Mouse (Mus musculus) 3T3-L1 (cell line): ENCODE measurements at regions not wholly inside any gene's neighbourhood (a gene's known extent, or its start where the extent isn't known, plus 50 kb on each side); places are given as distances from the start of the nearest gene placed in this dataset.

Source experiments
- DNase-seq: peaks from one replicate; pipeline ENCODE4 v3.0.0-alpha.2; 2015; ENCODE audit warnings: low read depth, low spot score

DNA sequence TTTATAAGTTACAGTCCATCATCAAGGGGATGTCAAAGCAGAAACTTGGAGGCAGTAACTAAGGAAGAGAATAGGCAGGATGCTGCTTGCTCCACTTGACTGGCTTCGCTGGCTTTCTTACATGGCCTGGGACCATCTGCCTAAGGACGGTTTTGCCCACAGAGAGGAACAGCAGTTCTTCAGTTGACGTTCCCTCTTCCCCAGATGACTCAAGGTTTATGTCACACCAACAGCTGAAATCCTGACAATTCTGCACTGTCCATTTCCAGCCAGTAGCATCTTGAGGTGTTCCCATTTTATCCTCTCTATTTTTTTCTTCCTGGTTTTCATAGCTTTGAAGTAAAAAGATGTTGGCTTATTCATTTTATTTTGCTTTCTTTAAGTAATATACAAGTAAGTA, 391.8 kb downstream of the Tshz3 start:
- no peak for DNase-seq

DNA sequence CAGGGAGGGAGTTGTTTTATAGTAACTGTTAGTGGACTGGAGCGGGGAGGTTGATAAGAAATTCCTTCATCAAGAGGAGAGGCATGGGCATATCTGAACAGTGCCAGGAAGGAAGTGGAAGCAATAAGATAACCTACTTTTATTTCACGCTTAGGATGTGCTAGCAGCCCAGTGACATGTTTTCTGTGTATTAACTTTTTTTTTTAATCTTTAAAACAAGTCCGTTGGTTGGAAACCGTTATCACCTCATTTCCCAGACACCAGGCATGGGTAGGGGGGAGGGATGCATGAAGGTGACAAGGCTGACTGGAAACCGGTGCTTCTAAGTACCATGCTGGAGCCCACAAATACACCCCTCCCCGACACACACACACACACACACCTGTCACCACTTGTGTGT, 394.7 kb downstream of the Tshz3 start:
- no peak for DNase-seq

DNA sequence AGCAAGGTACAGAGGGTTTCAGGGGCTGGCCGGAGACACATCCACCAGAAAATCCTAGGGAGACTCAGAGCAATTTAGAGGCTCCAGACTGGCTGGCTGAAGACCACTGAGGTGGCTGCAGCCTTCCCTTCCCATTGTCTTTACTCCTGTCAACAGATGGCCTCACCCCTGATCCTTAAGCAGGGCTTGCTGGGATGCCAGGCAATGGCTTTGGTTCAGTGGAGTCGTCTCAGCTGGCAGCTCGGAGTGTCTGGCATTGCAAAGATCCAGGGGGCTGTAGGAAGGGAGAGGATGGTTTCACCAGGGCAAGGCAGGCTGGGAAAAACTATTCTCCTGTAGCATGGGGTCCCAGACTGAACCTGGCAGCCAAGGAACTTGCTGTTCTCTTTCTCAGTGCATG, 395.8 kb downstream of the Tshz3 start:
- DNase-seq = no peak

DNA sequence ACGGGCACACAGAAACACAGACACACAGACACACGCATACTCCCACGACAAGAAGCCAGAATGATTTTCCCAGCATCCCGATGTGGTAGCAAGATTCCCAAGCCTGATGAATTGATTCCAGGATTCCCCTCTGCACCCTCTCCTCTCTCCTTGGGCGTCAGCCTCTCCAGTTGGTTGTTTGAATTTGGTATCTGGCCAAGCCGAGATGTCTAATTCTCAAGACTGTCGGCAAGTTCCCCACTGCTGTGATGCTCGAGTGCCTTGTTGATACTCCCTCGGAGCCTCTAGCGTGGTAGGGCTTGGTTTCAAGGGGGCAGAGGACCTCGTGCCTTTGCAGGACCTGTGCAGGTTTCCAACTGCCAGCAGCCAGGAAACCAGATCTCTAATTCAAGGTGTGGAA, 397.9 kb downstream of the Tshz3 start:
- DNase-seq = no peak

DNA sequence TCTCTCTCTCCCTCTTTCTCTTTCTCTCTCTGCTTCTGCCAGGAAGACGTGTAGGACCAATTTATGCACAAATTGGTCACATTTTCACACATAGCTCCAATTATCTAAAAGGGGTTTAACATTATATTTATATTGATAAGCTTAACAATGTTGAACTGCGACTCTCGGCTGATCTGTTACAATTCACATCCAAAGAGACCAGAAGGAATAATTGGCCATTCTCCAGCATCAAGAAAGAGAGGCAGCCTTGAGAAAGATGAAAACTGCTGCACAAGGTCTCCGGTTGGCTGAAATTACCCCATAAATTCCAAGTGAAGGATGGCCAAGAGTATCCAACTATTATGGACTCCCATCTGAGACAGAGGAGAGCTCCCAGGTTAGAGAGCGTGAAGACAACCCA, 398.4 kb downstream of the Tshz3 start:
- DNase-seq = no peak

DNA sequence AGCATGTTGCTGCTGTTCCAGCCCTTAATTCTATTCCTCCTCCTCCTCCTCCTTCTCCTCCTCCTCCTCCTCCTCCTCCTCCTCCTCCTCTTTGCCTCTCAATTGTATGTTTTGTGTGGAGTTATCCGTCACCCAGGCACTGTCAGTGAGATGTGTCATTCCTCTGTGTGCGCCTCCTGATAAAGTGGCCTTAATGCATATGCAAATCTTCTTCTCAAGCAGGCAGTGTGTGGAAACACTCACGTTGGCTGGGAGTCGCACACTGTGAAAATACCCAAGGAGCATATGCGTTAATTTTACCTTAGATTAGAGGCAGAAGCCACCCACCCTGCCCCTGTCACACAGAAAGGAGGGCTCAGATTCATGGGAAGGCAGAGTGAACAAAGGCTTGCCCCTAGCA, 401.0 kb downstream of the Tshz3 start:
- no peak for DNase-seq

DNA sequence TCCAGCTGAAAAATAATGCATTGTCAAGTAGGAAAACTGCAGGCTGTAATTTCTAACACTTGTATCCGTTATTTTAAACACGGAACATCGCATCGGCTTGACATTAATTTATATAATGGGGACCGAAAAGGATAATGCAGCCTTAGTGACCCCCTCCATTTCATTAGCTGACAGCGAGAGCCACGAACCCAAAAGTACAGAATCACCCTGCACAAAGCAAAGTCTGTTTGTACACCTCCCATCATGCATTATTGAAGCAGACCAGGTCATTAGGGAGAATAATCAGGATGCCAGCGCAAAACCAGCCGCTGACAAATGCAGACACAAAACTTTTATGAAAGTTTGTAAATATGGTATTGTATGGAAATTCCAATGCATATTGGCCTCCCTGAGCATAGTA, 406.8 kb downstream of the Tshz3 start:
- no peak for DNase-seq

DNA sequence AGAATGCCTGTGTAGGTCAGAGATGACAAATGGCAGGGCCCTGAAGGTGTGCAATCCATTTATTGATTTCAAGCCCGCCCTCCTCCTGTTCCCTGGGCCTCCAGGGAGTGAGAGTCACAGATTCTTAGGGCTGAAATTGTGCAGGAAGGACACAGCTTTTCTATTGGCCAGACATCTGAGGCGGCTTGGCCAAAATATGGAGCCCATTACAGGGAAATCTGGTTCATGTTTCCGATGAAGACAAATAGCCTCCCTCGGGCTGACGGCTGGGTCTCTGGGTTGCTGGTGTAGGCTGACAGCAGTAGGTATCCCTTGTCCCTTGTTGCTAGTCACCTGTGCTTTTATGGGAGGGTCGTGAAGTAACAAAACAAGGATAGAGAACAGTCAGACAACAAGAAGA, 413.2 kb downstream of the Tshz3 start:
- DNase-seq = no peak

DNA sequence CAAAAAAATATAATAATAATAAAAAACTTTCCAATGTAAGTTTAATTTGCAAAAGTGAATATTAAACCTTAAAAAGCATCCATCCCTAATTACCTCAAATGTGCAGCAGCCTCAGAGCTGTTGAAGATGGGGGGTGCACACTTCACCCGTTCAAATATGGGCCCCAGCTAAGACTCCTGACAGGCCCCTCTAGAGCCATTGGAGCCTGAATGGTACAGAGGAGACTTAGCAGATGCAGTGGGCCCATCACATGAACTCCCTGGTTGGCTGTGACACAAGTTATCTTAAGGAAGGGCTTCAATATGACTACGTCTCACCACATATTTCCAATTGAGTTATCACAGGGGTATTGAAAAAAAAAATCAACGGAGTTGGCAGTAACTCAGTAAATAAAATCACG, 422.9 kb downstream of the Tshz3 start:
- DNase-seq = no peak

DNA sequence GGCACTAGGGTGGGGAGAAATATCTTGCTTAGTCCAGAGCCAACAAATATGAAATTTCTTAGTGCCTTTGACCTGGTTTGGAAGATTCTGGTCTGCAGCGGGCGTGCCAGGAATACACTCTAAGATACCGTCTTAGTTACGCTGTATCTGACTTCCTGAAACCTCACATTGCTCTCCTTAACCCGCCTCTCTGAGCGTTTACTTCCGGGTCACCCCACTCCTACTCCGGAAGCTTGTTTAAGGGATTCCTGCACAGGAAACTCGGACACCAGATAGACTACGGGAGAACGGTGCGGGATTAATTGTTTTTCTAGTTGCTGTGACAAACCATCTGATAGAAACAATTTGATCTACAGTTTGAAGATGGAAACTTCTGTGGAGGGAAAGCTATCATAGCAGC, 442.3 kb downstream of the Tshz3 start:
- no peak for DNase-seq

DNA sequence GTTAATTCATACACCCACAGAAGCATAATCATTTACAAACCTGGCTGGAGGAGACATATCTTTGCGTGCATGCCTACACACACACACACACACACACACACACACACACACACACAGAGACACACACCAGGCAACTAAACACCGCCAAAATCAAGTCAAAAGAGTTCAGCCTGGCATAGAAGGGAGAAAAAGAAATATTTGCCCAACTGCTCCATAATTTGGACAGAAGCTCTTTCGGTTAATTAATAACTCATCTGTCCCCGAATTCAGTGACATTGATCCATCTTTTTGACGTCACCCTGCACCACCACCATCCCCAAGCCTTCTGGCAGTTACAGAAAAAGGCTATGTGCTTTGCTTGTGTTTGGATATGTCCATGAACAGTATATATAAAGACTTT, 444.9 kb downstream of the Tshz3 start:
- no peak for DNase-seq

DNA sequence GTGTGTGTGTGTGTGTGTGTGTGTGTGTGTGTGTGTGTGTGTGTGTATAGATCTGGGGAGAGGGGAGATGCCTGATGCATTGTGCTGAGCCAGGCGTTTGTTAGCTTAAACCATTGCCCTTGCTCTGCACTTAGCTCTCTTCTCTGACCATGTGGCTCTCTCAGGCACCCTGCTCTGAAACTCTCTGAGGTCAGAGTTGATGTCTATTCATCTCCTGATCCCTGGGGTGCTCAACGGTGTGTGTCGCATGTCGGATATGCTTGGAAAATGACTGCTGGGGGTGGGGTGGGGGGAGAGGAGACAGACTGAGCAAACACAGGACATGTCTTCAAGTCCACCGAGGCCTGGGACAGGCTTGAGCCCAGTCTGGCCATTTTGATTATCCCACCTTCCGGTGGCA, 446.4 kb downstream of the Tshz3 start:
- no peak for DNase-seq

DNA sequence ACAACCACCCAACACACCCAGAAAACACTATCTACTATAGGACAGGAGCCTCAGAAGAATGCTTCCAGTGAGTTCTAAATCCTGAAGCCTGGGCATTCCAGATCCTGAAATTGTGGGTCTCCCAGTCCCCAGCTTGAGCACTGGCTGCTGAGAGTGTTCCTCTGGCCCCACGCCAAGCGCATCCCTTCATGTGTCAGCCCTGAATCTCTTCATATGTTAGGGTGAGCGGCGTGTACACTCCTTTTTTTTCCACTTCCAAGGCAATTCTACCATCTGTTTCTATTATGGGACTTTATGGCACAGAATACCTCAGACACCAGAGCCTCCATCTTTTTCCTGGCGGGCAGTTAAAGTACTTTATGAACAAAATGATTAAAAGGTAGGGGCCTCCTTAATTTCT, 451.8 kb downstream of the Tshz3 start:
- no peak for DNase-seq

DNA sequence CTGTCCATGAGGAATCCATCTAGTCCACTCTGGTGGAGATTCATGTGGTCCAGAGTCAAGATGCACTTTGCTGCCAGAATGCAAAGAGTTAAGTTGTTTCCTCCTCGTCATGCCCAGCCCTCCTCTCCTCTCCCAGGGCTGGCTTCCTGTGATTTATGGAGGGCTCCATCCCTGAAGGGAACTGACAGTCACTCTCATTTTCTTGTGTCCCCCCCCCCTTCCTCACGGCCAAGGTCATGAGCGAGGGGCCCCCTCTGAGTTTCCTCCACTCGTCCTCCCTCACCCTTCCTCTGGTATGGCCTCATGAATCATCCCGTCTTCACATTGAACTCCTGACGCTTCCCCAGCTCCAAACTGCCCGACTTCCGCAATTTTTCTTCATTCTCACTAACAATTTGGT, 461.9 kb downstream of the Tshz3 start:
- no peak for DNase-seq

DNA sequence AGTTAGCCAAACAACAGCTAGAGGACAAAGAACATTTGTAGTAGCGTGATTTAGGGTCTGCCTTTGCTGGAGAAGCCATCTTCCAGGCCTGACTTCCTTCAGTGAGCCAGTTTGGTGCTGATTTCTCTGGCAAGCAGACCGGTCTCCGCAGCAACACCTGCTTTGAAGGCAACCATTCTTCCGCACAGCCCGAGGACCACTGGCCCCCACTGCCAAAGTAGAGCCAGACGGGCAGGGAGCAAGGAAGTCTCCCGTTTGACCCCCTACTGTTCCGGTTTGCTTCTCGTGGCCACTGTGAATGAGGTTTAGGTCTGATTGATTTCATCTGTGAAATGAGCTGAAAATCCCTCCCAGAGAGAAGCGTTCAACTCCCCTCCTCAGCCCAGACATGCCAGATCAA, 471.0 kb downstream of the Tshz3 start:
- DNase-seq = no peak

DNA sequence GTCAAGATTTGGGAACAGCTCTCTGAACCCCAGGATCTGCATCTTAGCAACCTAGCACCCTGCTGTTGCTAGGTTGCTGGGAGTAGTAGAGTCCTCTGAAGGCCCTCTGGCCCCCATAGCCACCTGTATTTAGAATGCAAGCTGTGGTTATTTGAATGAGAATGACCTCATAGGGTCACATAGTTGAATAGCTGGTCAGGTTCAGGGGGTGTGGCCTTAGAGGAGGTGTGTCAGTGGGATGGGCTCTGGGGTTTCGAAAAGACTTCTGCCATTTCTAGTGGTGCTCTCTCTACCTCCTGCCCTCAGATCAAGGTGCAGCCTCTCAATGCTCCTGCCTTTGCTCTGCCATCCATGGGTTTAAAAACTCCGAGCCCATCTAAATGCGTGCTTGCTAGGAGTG, 477.8 kb downstream of the Tshz3 start:
- DNase-seq = no peak

DNA sequence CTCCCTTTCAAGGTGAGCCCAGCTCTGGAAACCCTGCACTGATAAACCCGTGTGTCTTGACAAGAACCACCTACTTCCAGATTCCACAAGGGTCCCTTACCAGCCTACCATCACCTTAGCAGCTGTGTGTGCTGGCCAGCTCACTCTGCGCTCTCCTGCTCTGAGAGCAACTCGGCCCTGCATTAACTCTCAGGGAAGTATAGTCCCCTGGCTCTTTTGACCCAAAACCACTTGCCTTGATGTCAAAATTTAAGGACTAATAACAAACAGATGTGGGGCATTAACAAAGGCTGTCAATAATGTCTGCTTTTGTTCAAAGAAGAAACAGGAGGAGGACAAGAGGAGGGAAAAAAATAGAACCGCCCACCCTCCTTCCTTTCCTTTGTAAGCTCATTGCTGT, 480.3 kb downstream of the Tshz3 start:
- DNase-seq = no peak

DNA sequence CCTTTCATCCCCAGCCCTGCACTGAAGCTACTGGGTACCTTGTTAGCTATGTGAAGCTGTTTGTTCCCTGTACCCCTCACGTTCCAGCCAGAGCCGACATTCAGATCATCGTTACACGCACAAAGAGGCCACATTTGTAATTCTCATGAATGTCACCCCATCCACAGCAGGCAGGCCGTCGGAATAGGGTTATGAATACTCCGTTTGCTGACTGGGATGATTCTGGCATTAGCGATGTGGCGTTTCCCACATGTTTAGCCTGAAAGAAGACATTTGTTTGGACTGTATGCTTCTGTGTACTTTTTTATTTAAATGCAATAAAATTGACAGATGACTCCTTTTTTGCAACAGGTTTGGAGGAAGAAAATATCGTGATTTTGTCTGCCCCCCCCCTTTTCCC, 482.0 kb downstream of the Tshz3 start:
- DNase-seq = no peak

DNA sequence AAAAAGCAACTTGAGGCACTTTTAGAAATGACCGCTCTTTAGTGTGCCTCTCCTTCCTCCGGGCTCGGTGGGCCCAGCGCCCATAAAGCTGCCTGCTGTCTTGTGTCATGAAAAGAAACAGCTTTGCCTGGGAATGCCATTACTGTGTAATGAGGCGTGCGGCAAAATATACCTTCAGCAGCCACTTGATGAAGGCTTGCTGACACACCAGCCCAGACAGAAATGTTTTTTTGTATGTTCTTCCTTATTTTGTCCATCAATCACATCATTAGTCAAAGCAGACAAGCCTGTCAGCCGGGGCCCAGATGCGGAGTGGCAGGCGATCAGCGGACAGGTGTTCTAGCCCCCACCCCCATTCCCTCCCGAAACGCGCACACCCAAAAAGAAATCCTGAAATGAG, 482.5 kb downstream of the Tshz3 start:
- DNase-seq = no peak

DNA sequence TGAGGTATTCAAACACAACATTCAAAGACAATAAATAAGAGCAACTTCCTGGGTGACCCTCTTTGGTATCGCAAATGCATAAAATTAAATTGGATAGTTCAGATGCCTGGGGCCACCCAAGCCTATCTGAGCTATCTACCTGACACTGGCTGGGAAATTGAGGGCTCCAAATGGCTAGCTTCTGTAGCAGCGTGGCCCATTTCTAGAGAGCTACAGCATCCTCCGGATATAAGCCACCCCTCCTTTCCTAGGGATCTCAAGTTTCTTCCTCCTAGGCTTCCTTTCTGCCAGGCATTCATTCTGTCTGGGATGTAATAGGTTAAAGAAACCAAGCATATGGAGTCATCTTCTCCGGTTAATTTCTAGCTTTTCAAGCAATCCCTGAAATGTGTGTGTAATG, 483.2 kb downstream of the Tshz3 start:
- no peak for DNase-seq

DNA sequence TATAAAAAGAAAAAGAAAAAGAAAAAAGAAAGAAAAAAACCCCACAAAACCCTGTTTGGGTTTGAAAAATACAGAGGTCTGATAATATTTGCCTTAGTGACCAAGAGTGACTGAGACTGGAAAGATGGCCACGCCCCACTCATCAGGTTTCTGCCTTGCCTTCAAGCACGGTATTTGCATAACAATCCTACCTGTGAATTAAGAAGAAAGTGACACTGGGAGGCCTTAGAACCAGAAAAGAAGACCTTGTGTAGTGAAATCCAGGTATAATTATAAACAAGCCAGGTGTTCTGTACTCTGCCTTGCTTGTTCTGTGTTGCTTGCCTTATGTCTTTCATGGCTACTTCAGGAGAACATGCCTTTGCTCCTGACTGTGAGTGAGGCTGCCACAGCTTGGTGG, 494.6 kb downstream of the Tshz3 start:
- DNase-seq = no peak

DNA sequence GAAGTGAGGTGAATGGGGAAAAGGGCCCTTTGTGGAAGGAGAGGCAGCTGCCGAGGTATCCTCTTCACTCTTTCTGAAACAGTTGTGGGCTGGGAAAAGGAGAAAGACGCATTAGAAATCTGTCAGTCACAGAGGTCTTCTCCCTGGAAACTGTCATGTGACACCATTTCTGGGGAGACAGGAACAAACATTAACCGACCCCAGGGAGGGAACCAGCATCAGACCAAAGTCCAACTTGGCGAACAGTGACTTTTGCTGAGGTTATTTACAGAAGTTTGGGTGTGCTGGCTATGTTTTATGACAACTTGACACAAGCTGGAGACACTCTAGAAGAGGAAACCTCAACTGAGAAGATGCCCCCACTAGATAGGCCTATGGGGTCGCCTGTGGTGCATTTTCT, 506.9 kb downstream of the Tshz3 start:
- DNase-seq = no peak

DNA sequence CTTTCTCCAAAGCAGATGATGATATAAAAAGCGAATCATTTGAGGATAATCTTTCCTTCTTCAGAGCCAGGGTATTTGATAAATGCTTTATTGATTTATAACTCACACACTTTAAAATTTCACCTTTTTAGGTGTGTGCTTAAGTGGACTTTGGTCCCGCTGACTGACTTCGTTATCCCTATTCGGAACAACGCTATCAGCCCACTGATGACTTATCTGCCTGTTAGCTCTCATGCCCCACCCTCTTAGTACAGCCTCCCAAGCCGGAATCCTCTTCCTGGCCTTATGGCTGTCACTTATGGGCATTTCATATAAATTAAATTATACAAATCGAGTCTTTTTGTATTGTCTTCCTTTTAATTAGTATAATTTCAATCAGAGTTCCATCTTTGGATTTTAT, 510.4 kb downstream of the Tshz3 start:
- DNase-seq = no peak

DNA sequence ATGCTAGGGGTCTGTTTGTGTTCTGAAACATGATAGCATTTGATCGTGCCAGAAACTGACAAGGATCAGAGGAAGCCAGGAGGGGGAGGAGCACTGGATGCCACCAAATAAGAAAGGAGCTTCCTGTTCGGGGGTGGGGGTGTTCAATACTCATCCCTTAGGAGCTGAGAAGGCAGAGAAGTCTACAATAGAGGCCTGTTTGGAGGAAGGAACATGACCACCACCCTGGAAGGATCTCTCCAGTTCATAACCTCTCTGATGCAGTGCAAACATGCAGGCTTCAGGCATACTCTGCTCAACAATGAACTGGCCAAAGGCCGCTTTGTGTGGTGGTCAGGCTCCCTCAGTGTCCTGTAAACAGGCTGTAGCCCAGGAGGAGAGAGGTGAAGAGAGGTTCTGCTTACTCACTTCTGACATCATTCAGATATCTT, 515.8 kb downstream of the Tshz3 start:
- no peak for DNase-seq

DNA sequence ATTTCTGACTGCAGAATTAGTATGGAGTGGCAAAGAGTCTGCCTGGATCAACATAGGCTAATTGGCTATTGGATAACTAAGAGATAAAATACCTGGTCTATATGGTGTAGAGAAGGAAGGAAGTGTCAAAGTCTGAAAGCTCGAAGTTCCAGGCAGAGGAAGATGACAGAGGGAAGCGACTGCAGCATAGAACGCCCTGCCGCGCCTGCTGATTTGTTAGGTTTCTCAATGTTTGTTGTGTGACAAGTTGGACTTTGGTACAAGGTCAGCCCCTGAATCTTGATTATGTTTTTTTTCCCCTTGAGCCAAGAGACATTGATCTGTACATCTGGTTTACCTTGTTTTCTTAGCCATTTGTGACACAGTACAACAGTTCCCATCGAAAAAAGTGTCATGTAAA, 517.6 kb downstream of the Tshz3 start:
- DNase-seq = no peak
